Mouse (Mus musculus): Measurements from ENCODE around the gene 1600014C23Rik. TPM values are rescaled to one million over a fixed set of nuclear protein-coding genes. Genes with fewer than 3 reads are reported as not detected.

1600014C23Rik gene
- polyA plus RNA-seq, 1 experiment: not detected

DNA sequence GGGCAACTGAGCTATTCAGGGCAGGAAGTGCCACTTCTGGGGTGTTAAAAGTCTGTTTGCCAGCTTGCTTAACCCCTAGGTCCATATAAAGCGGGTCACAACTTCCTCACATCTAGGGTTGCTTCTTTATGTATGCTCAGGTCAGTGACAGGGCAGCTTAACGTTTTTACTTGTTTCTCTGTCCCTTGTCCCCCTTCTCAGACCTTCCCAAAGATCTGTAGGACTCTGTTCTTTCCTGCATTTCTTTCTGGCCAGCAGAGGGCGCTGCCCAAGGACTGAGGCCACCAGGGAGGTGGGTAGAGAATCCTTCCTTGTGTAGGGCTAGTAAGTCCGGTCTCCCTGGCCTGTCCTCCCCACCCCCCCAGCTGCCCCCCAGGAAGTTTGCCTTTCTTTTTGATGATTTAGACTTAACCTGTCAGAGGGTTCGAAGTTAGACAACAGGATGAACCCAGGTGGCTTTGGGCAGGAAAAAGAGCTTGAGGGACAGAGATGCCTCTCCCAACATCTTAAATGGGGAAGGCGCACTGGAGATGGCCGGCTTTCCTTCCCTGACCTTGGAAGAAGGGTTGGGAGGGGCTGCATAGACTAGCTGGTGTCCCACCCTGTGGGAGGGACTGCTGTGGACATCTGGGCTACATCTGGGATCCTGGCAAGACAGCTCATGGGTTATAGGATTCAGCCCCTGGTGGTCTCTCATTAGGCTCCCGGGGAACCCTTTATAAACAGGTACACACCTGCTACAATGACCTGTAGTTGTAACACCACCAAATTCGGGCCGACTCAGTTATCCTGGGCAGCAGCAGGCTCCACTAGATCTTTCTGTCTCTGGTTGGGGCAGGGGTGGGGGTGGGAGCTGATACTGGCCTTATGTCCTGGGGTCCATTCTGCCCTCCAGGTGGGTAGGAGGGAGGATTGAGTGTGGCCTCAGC, 2.0 kb upstream of the 1600014C23Rik start:
- no peak overlapping the region for H3K27ac ChIP-seq (ENCODE audit: control insufficient read depth, insufficient read depth, low read depth, low read length, poor library complexity)
- WGBS: 10% methylated on average over 10 of the region's 10 CpGs
- no peaks in the 10 kb centered on the region for H3K4me1 ChIP-seq (ENCODE audit: control insufficient read depth, insufficient read depth, low read length)
- no peak overlapping the region for H3K4me3 ChIP-seq (replicated peaks; ENCODE audit: control insufficient read depth, low read depth, low read length)
- peak; percentile 90 for TF ChIP-seq CTCF (IDR thresholded peaks at IDR 0.05; ENCODE audit: control insufficient read depth, insufficient read depth, low read length)
- no peak for TF ChIP-seq POLR2A (IDR thresholded peaks at IDR 0.05; ENCODE audit: borderline replicate concordance, control insufficient read depth, low read depth, low read length)

DNA sequence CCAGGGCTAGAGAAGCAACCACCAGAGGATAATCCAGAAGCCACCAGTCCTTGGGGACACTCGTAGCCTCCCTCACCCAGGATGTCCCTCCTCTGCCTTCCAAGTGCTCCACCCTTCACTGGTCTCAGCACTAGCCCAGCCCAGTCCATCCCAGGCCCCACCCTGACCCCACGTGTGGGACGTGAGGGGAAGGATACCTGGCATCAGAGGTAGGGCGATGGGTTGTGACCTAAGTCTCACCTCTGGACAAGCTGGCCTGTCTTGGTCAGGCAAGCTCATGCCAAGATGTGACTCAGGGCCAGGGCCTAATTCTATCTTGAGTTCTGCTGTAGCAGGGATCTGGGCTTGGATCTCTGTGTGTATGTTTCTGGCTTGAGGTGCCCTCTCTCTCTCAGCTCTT, 1.2 kb upstream of the 1600014C23Rik start:
- Histone ChIP-seq H3K4me3 (replicated peaks; ENCODE audit: control insufficient read depth, low read depth, low read length) (no peak overlapping the region), H3K27ac (ENCODE audit: control insufficient read depth, insufficient read depth, low read depth, low read length, poor library complexity) (no peak overlapping the region), H3K4me1 (ENCODE audit: control insufficient read depth, insufficient read depth, low read length) (no peaks in the 10 kb centered on the region)
- TF ChIP-seq CTCF (IDR thresholded peaks at IDR 0.05; ENCODE audit: control insufficient read depth, insufficient read depth, low read length) (no peak), POLR2A (IDR thresholded peaks at IDR 0.05; ENCODE audit: borderline replicate concordance, control insufficient read depth, low read depth, low read length) (no peak)
- 80% methylated on average over 4 of the region's 4 CpGs for WGBS

DNA sequence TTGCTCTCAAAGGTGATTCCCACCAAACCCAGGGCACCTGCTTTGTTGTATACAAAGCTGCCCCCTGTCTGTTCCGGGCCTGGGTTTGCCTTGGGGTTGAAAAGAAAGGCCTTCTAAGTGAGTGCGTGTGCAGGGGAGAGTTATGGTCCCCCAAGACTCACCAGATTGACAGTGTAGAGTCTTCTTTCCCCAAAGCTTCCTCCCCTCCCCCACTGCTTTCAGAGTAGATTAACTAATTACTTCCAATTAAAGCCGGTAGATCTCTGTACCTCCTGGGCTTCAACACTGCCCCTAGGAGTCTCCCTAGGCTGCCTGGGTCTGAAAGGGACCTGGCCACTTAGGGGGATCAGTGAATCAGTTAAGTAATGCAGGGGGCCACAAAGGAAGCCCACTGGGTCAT, 689 bp upstream of the 1600014C23Rik start:
- 58% methylated on average over 3 of the region's 3 CpGs for WGBS
- TF ChIP-seq POLR2A (IDR thresholded peaks at IDR 0.05; ENCODE audit: borderline replicate concordance, control insufficient read depth, low read depth, low read length) (no peak), CTCF (IDR thresholded peaks at IDR 0.05; ENCODE audit: control insufficient read depth, insufficient read depth, low read length) (no peak)
- no peak overlapping the region for H3K4me3 ChIP-seq (replicated peaks; ENCODE audit: control insufficient read depth, low read depth, low read length)
- no peaks in the 10 kb centered on the region for H3K4me1 ChIP-seq (ENCODE audit: control insufficient read depth, insufficient read depth, low read length)
- no peak overlapping the region for H3K27ac ChIP-seq (ENCODE audit: control insufficient read depth, insufficient read depth, low read depth, low read length, poor library complexity)

DNA sequence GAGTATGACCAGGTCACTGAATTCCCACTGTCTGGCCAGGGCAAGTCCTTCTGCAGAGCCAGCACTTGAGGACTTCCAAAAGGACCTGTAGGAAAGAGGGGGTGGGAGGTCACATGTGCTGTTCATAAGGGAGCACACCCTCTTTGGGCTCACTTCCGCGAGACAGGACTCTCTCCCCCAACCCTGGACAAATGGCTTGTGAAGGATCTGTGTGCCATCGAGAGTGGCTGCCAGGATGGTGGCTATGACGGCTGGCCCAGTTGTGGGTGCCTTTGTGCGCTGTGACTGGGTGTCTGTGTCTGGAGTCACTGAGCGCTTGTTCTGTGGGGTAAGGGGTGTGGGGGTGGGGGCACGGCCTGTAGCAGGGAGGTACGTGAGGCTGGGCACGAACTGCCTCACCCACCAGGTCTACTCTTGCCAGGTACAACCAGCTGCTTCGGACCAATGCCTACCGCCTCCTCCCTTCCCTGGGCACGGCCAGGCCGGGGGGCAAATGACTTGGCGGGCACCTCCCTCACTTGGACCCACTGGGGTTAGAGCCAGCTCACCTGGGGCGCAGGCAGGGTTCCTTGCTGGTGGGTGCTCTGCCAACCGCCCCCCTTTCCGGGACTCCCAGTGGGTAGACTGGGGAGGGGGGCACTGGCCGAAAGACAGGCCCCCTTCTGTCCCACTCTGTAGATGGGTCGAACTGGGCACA, 458 bp downstream of the 1600014C23Rik start:
- TF ChIP-seq CTCF (IDR thresholded peaks at IDR 0.05; ENCODE audit: control insufficient read depth, insufficient read depth, low read length) (no peak), POLR2A (IDR thresholded peaks at IDR 0.05; ENCODE audit: borderline replicate concordance, control insufficient read depth, low read depth, low read length) (no peak)
- 82% methylated on average over 19 of the region's 19 CpGs for WGBS
- H3K4me1 ChIP-seq (ENCODE audit: control insufficient read depth, insufficient read depth, low read length): no peaks in the 10 kb centered on the region
- H3K4me3 ChIP-seq (replicated peaks; ENCODE audit: control insufficient read depth, low read depth, low read length): no peak overlapping the region
- no peak overlapping the region for H3K27ac ChIP-seq (ENCODE audit: control insufficient read depth, insufficient read depth, low read depth, low read length, poor library complexity)

DNA sequence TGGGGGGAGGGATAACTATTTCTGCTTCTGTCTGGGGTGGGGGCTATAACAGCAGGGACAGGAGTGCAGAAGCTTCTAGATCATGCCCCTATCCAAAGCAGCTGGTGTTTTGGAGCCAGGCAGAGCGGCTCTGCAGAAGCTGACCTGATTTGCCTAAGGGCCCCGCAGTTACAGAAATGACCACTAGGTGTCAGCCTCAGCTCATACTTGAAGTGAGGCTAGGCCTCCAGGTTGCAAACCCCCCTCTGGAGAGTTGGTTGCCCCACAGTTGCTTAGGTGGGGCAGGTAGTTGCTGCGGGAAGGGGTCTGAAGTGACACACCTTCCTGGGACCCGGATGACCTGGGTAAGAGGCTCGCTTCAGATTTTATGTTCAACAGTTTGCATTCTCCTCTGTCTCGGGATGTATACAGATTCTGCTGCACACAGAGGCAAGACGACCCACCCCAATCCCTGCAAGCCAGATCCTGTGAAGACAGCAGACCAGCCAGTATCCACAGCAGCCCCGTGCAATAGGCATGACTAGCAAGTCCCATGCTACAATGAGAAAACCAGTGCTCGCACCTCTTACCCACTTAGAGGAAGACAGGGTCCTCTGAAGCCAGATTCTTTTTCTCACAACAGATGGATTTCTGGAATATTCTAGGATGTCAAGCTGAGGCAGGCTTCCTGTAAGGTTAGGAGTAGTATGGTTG, 2.3 kb downstream of the 1600014C23Rik start:
- no peak overlapping the region for H3K27ac ChIP-seq (ENCODE audit: control insufficient read depth, insufficient read depth, low read depth, low read length, poor library complexity)
- no peaks in the 10 kb centered on the region for H3K4me1 ChIP-seq (ENCODE audit: control insufficient read depth, insufficient read depth, low read length)
- no peak overlapping the region for H3K4me3 ChIP-seq (replicated peaks; ENCODE audit: control insufficient read depth, low read depth, low read length)
- TF ChIP-seq CTCF (IDR thresholded peaks at IDR 0.05; ENCODE audit: control insufficient read depth, insufficient read depth, low read length) (peak; percentile 84), POLR2A (IDR thresholded peaks at IDR 0.05; ENCODE audit: borderline replicate concordance, control insufficient read depth, low read depth, low read length) (no peak)
- WGBS: 32% methylated on average over 9 of the region's 9 CpGs

DNA sequence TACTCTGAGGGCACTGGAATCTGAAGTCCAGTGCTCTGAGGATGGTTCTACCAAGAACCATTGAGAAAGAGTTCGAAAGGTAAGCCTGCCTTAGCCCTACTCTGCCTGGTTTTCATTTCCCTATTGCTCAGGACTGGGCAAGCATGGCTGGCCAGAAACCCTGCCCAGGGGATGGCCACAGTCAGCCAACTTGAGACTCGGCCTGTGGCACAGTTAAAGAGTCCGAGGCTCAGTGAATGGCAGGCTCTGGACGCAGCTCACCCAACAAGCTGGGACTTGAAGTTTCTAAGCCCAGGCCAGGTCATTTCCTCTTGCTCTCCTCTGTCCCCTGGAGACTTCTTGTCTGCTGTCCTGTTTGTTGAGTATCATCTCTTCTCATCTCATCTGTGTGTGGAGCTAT, 2.9 kb downstream of the 1600014C23Rik start:
- WGBS: 85% methylated on average over 4 of the region's 4 CpGs
- Histone ChIP-seq H3K27ac (ENCODE audit: control insufficient read depth, insufficient read depth, low read depth, low read length, poor library complexity) (no peak overlapping the region), H3K4me1 (ENCODE audit: control insufficient read depth, insufficient read depth, low read length) (no peaks in the 10 kb centered on the region), H3K4me3 (replicated peaks; ENCODE audit: control insufficient read depth, low read depth, low read length) (no peak overlapping the region)
- TF ChIP-seq CTCF (IDR thresholded peaks at IDR 0.05; ENCODE audit: control insufficient read depth, insufficient read depth, low read length): no peak
- TF ChIP-seq POLR2A (IDR thresholded peaks at IDR 0.05; ENCODE audit: borderline replicate concordance, control insufficient read depth, low read depth, low read length): no peak

DNA sequence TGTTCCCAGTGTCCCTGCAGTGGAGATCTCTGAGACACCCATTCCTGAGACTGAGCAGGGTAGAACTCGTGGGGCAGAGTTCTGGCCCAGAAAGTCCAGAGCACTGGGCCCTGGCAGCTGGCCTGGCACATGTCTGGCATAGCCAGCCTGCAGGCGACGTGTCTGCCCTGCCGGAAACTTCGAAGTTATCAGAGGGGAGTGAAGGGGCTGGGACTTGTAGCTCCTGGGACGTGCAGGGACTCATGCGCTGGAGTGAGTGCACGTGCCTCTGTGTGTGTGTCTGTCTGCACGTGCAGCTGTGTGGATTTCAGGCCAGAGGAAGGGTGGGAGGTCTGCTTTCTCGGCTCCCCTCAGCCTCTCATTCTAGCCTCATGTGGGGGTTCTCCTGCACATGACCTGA, 4.3 kb downstream of the 1600014C23Rik start:
- TF ChIP-seq POLR2A (IDR thresholded peaks at IDR 0.05; ENCODE audit: borderline replicate concordance, control insufficient read depth, low read depth, low read length) (no peak), CTCF (IDR thresholded peaks at IDR 0.05; ENCODE audit: control insufficient read depth, insufficient read depth, low read length) (no peak)
- Histone ChIP-seq H3K4me1 (ENCODE audit: control insufficient read depth, insufficient read depth, low read length) (no peaks in the 10 kb centered on the region), H3K27ac (ENCODE audit: control insufficient read depth, insufficient read depth, low read depth, low read length, poor library complexity) (no peak overlapping the region), H3K4me3 (replicated peaks; ENCODE audit: control insufficient read depth, low read depth, low read length) (no peak overlapping the region)
- 76% methylated on average over 10 of the region's 10 CpGs for WGBS

Measured in bone marrow, adult 2 months (tissue).